Mouse (Mus musculus): ENCODE data around the gene Inpp5a.

The Inpp5a gene

GRCm38 (mm10) chr7:139371389-139371788, 17.5 kb upstream of the Inpp5a start:
- DNase-seq (ENCODE audit: inconsistent ontology term) = no peak

DNA sequence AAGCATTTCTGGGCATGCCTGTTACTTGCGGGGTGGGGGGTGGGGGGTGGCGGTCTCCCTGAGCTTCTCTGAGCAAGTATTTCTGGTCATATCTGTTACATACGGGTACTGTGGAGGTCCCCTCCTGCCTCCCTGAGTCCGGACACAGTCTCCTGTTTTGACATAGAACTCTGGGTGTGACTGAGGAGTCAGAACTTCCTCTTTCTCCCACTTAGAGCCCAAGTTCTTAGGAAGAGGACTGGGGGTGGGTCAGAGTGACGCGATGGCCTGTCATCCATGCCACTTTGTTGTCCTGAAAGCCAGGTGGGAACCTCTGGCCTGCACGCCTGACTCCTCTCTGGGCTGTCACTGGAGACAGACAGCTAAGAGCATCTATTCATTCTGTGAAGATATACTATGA, 11.5 kb upstream of the Inpp5a start:
- DNase-seq (ENCODE audit: inconsistent ontology term) = no peak

DNA sequence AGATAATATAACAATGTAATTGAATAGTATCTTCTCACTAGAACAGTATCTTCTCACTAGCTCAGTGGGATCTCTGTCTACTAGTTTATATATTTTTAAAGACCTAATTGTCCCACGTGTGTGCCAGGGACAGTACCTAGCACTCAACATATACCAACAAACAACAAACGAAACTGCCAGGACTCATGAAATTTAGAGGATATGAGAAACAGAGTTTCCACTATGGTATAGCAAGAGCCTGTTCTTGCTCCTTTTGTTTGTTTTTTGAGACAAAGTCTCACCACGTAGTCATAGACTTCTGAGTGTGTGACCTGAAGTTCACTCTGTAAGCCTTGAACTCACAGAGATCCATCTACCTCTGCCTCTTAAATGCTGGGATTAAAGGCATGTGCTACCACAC, 10.6 kb upstream of the Inpp5a start:
- DNase-seq (ENCODE audit: inconsistent ontology term) = no peak

DNA sequence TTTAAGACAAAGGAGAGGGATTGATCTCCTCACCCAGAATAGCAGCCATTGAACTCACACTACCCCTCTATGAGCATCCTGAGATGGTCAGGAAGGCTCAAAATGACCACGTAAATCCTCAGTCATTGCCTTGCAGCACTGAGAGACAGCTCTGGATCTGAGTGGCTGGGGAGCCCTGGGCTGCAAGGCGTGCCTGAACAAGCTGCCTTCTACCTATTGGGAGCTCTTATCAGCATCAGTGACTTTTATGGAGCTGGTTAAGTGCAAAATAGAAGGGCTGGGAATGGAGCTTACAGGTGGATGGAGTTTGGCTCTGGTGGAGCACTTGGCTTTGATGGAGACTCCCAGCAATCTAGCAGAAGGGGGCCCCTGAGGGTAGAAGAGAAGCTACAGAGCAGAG, 9.2 kb upstream of the Inpp5a start:
- no peak for DNase-seq (ENCODE audit: inconsistent ontology term)

- no peak for DNase-seq (ENCODE audit: inconsistent ontology term)
Observed at GRCm38 (mm10) chr7:139380225-139380624, 8.7 kb upstream of the Inpp5a start.

DNA sequence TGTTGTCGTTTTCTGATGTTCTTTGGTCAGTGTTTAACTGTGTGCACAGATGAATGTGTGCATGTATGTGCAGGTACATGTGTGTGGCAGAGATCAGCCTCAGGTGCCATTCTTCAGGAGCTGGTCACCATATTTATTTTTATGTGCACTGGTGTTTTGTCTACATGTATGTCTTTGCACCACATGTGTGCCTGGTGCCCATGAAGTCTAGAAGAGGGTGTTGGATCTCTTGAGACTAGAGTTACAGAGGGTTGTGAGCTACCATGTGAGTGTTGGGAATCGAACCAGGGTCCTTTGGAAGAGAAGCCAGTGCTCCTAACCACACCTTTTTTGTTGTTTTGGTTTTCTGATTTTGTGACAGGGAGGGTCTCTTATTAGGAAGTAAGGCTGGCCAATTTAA, 7.0 kb upstream of the Inpp5a start:
- DNase-seq (ENCODE audit: inconsistent ontology term) = no peak

DNA sequence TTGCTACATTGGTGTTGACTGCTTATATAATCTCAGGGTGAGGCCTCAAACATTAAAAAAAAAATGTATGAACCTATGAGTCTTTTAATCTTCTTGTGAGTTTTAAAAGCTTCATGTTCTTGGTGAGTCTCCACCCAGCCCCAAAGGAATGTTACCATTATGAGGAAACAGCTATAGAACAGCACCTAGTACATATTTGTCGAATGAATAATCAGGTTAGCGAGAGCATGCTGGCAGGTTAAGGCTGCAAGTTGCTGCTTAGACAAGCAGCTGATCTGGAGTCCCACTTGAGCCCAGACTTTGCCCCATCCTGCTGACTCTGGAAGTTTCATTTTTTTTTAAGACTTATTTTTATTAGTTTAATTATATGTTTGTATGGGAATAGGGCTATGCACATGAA, 6.1 kb upstream of the Inpp5a start:
- DNase-seq (ENCODE audit: inconsistent ontology term) = no peak

DNA sequence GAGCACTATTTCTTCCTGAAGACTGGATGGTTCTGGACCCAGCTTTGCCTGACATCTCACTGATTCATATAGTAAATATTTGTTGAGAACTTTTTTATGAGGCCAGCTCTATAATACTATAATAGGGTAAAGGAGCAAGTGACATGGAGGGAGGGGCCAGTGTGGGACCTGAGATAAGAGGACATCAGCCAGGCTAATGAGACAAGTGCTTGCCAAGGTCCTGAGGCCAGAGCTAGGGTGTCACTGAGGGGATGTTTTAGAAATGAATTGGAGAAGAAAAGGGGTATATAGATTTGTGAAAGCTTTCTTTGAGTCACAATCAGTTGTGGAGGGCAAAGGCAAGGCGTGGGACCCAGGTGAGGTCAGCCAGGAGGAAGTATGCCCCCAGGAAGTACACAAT, 4.4 kb upstream of the Inpp5a start:
- DNase-seq (ENCODE audit: inconsistent ontology term) = no peak

GRCm38 (mm10) chr7:139384916-139385530, 3.9 kb upstream of the Inpp5a start:
- DNase-seq (ENCODE audit: inconsistent ontology term) = no peak

GRCm38 (mm10) chr7:139386933-139387690, 1.8 kb upstream of the Inpp5a start:
- no peak for DNase-seq (ENCODE audit: inconsistent ontology term)

DNA sequence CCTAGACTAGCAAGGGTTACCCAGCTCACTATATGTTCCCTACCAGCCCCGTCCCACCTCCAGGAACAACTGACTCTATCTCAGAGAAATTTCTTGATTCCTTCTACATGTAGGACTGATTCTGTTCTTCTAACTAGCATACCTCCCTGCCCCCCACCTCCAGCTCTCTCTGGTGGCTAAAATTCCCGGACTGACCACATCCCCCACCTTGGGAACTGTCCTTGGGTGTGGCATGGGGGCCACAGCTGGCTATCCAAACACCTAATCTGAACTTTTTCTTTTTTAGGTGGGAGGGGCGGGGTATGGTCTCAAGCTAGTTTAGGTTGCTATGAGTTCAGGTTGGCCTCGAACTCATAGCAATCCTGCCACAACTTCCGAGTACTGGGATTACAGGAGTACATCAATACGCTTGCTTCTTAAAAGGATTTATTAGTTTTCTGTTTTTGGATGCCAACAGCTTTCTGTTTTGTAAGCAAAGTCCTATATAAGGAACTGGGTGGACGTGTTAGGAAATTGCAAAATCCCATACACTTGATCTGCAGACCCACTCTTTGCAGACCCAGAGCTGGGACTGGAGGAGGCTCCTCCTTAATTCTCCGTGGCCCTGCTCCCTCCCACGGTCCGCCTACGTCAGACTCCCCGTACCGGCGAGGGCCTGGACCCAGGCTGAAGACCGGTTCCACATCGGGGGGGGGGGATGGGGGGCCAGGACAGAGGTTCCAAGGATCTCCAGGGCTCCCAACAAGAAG, 814 bp upstream of the Inpp5a start:
- no peak for DNase-seq (ENCODE audit: inconsistent ontology term)

DNA sequence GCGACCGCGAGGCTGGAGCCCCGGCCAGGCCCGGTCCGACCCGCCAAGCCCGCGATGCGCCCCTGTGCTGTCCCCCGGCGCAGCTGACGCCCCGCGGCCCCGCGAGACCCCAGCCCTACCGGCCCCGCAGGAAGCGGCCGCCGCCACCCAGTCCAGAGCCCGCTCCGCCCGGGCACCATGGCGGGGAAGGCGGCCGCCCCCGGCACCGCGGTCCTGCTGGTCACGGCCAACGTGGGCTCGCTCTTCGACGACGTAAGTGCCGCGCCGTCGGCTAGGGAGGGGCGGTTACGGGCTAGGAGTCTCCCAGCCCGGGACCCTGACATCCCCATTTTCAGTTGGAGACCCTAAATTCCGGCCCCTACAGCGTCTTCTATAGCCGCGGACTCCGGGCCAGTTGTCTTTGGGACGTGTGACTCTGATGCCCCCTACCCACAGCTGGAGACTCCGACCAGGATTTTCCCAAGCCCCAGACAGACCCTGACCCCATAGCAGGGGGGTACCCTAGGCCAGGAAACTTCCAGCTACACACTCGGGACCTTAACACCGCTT, 378 bp downstream of the Inpp5a start:
- DNase-seq (ENCODE audit: inconsistent ontology term) = no peak

- DNase-seq (ENCODE audit: inconsistent ontology term) = peak; percentile 57
Observed at GRCm38 (mm10) chr7:139390380-139390779, 1.5 kb downstream of the Inpp5a start.

- DNase-seq (ENCODE audit: inconsistent ontology term) = peak; percentile 38
Observed at GRCm38 (mm10) chr7:139390926-139391325, 2.0 kb downstream of the Inpp5a start.

GRCm38 (mm10) chr7:139391691-139392090, 2.8 kb downstream of the Inpp5a start:
- no peak for DNase-seq (ENCODE audit: inconsistent ontology term)

DNA sequence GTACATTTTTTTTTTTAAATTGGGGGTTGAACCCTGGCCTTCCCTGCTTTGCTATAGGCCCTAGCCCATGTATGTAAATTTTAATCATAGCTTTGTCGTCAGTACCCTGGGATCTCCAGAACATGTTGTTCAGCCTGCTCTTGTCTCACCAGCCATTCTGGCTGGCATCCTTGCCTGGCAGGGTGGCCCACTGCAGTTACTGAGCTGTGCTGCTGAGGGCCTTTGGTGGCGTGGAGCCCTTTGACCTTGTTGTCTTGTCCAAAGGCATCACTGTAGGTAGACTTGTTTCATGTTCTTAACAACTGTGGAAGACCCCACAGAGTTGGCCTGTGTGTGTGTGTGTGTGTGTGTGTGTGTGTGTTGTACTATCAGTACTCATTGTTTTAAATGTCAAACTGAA, 3.2 kb downstream of the Inpp5a start:
- DNase-seq (ENCODE audit: inconsistent ontology term) = no peak

GRCm38 (mm10) chr7:139392691-139393235, 3.9 kb downstream of the Inpp5a start:
- DNase-seq (ENCODE audit: inconsistent ontology term) = no peak

GRCm38 (mm10) chr7:139397521-139397920, 8.6 kb downstream of the Inpp5a start:
- DNase-seq (ENCODE audit: inconsistent ontology term) = peak; percentile 51

DNA sequence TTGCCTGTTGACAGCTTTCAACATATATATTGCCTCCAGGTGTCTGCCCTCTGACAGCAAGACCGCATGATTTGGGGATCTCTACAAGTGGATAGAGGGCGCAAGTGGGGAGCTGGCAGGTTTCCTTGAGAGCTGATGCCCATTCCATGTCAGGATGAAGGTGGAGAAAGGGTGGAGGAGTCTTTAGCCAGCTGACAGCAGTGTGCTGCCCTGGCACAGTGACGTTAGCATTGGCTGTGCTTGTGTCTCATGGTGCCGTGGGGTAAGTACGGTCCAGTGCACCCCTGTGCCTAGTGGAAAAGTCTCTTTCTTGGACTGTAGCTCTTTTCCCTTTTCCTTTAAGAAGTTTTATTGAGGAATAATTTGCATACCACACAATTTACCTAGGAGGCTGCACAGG, 9.2 kb downstream of the Inpp5a start:
- no peak for DNase-seq (ENCODE audit: inconsistent ontology term)

DNA sequence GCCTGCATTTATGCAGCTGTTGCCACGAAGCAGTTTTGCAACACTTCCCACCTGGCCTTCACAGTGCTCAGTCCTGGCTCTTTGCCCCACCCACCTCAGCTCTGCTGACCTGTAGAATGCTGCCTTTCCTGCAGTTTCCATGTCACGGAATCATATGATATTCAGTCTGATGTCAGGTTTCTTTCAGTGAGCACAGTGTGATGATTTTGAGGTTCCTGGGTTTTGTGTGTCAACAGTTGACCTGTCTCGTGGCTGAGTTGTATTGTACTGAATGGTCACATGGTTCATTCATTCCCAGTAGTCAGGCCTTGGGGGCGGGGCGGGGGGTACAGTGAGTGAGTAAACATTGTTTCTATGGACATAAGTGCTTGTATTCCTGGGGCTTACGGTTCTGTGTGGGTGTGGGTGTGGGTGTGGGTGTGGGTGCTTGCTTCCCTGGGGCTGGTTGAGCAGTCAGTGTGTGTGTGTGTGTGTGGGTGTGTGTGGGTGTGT, 9.7 kb downstream of the Inpp5a start:
- DNase-seq (ENCODE audit: inconsistent ontology term) = peak; percentile 51

DNA sequence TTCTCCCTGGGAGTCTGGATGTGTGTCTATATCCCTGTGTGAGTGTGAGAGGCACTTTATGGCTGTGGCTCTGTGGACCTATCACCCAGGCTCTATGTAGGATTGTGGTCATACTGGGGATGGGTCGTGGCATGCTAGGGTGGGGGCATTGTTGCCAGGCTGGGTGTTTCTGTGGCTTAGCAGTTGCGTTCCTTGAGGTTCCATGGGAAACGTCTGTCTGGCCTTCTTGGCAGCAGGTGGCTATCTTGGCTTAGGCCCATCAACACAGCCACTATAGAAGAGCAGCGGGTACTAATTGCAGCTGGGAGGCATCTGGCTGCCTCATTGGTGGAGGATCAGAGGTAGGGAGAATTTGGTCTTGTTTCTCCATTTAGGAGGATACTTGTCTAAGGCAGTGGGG, 10.7 kb downstream of the Inpp5a start:
- no peak for DNase-seq (ENCODE audit: inconsistent ontology term)

Data from Muller cell, postnatal 12 days (primary cell).